In genomic region chr1:93236545-93236924, GRCm38 (mm10) we compare ENCODE assay signal across 8 mouse cellular contexts. TPM values are rescaled to one million over a fixed set of nuclear protein-coding genes. Genes with fewer than 3 reads are reported as not detected.
DNase-seq lines count a peak whose midpoint lies in the region; ATAC-seq and TF ChIP-seq lines count a peak whose summit lies in the region.

No protein-coding gene starts in this region.

- peaks cover 34% of the 10 kb centered on the region for H3K4me1 ChIP-seq in embryonic facial prominence, embryonic 14.5 days (ENCODE audit: control insufficient read depth, insufficient read depth, low read length)
- H3K4me1 ChIP-seq in midbrain, postnatal 0 days (ENCODE audit: insufficient read depth, low read length): no peaks in the 10 kb centered on the region

- H3K4me3 ChIP-seq in embryonic facial prominence, embryonic 14.5 days (ENCODE audit: low read depth, low read length): peak overlapping the region; percentile 69
- peak overlapping the region; percentile 57 for H3K4me3 ChIP-seq in midbrain, postnatal 0 days (ENCODE audit: low read depth, low read length)

- DNase-seq in cerebellum, postnatal 10 days: peak; percentile 70 to 79
- DNase-seq in cerebellum, adult 11-12 months: no peak
- peak; percentile 59 for DNase-seq in 3T3-L1 (ENCODE audit: low read depth, low spot score)
- peak; percentile 40 for DNase-seq in embryonic facial prominence, embryonic 14.5 days (ENCODE audit: low spot score)
- peak; percentile 55 to 69 for DNase-seq in kidney, postnatal 4 days
- peak; percentile 57 for DNase-seq in midbrain, postnatal 0 days (ENCODE audit: low spot score)
- no peak for DNase-seq in thymus, adult 18-20 months
- DNase-seq in spleen, adult 18-20 months: no peak

- peak overlapping the region; percentile 96 for H3K4me2 ChIP-seq in embryonic facial prominence, embryonic 14.5 days (ENCODE audit: low read depth, low read length)
- H3K4me2 ChIP-seq in midbrain, postnatal 0 days (ENCODE audit: low read depth, low read length, poor library complexity, severe bottlenecking): peak overlapping the region; percentile 99

- H3K36me3 ChIP-seq in embryonic facial prominence, embryonic 14.5 days (ENCODE audit: control insufficient read depth, insufficient read depth, low read length): no peaks in the 10 kb centered on the region
- no peaks in the 10 kb centered on the region for H3K36me3 ChIP-seq in midbrain, postnatal 0 days (ENCODE audit: insufficient read depth, low read length)

- peak; percentile 67 for TF ChIP-seq CTCF in midbrain, postnatal 0 days (IDR thresholded peaks at IDR 0.05)

- H3K27ac ChIP-seq in embryonic facial prominence, embryonic 14.5 days (replicated peaks; ENCODE audit: low read depth, low read length): no peak overlapping the region
- no peak overlapping the region for H3K27ac ChIP-seq in midbrain, postnatal 0 days (ENCODE audit: low read depth, low read length)

- no peak for ATAC-seq in embryonic facial prominence, embryonic 14.5 days (ENCODE audit: low read depth)
- peak; percentile 66 for ATAC-seq in midbrain, postnatal 0 days (ENCODE audit: low FRiP score)

- 6% methylated on average over 2 of the region's 3 CpGs for WGBS in embryonic facial prominence, embryonic 14.5 days
- 17% methylated on average over 3 of the region's 3 CpGs for WGBS in midbrain, postnatal 0 days

- H3K9ac ChIP-seq in embryonic facial prominence, embryonic 14.5 days (ENCODE audit: low read depth, low read length): peak overlapping the region; percentile 72
- peak overlapping the region; percentile 68; the same call in 1 of the 2 replicates for H3K9ac ChIP-seq in midbrain, postnatal 0 days (replicated peaks; ENCODE audit: low read length, poor library complexity, severe bottlenecking)

- no peaks in the 10 kb centered on the region for H3K9me3 ChIP-seq in embryonic facial prominence, embryonic 14.5 days (ENCODE audit: control insufficient read depth, low read length)
- H3K9me3 ChIP-seq in midbrain, postnatal 0 days (ENCODE audit: low read length): no peaks in the 10 kb centered on the region

- H3K27me3 ChIP-seq in embryonic facial prominence, embryonic 14.5 days (replicated peaks; ENCODE audit: control insufficient read depth, insufficient read depth, low read length): no peaks in the 10 kb centered on the region; the same call in 1 of the 2 replicates
- peaks cover 13% of the 10 kb centered on the region for H3K27me3 ChIP-seq in midbrain, postnatal 0 days (ENCODE audit: insufficient read depth, low read length)

RNA-seq across cellular contexts. Expression of gene Sned1, which starts 0.9 kb away (rescaled TPM):
- polyA plus RNA-seq in embryonic facial prominence, embryonic 14.5 days (2014; fragmentation: Nextera tagmentation; extraction: Ambion mirVana): 16.7 and 17.1 TPM in 2 replicates
- 19.9 and 24.4 TPM in 2 replicates for total RNA-seq in midbrain, postnatal 0 days (2014; rRNA removed)
- polyA plus RNA-seq in midbrain, postnatal 0 days (2015; fragmentation: Nextera tagmentation; extraction: Ambion mirVana): 4.7 and 5.1 TPM in 2 replicates

Comparison
In these comparisons a context has a peak if more than half of its experiments do, and no peak if none do; other contexts are left out.
1. DNase-seq: peak in cerebellum, postnatal 10 days (2 of 2), 3T3-L1 (single experiment), embryonic facial prominence, embryonic 14.5 days (single experiment), kidney, postnatal 4 days (2 of 2) and midbrain, postnatal 0 days (single experiment); none in cerebellum, adult 11-12 months (single experiment), thymus, adult 18-20 months (0 of 2) and spleen, adult 18-20 months (0 of 2).